Mouse (Mus musculus): ENCODE measurements around the gene Lman2l. TPM values are rescaled to one million over a fixed set of nuclear protein-coding genes. Genes with fewer than 3 reads are reported as not detected.

Gene Lman2l
- polyA plus RNA-seq, 1 experiment from 2014 or later: 15.9 TPM

GRCm38 (mm10) chr1:36473211-36473780, 28.2 kb upstream of the Lman2l start:
- peak overlapping the region; percentile 3; the same call in 1 of the 2 replicates for H3K4me3 ChIP-seq (ENCODE audit: low read depth, low read length)
- no peak for TF ChIP-seq CTCF (IDR thresholded peaks at IDR 0.05)
- no peak for TF ChIP-seq EP300 (IDR thresholded peaks at IDR 0.05)

DNA sequence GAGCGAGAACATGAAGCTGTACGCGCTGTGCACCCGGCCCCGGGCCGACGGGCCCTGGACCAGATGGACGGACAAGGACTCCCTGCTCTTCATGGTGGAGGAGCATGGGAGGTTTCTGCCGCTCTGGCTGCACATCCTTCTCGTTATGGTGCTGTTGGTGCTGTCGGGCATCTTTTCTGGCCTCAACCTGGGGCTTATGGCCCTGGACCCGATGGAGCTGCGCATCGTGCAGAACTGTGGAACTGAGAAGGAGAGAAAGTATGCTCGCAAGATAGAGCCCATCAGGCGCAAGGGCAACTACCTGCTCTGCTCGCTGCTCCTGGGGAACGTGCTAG, 27.0 kb upstream of the Lman2l start:
- Histone ChIP-seq H3K9me3 (ENCODE audit: low read length) (no peaks in the 10 kb centered on the region), H3K4me2 (replicated peaks; ENCODE audit: low read depth, low read length) (peak overlapping the region; percentile 78), H3K4me1 (ENCODE audit: insufficient read depth, low read depth, low read length) (peaks cover 27% of the 10 kb centered on the region), H3K36me3 (ENCODE audit: insufficient read depth, low read length) (no peaks in the 10 kb centered on the region), H3K27me3 (replicated peaks; ENCODE audit: insufficient read depth, low read length) (no peaks in the 10 kb centered on the region), H3K9ac (replicated peaks; ENCODE audit: low read depth) (peak overlapping the region; percentile 50; the same call in 1 of the 2 replicates), H3K27ac (ENCODE audit: low read length) (peak overlapping the region; percentile 78; the same call in 1 of the 2 replicates), H3K4me3 (ENCODE audit: low read depth, low read length) (peak overlapping the region; percentile 44)
- TF ChIP-seq CTCF (IDR thresholded peaks at IDR 0.05) (no peak), EP300 (IDR thresholded peaks at IDR 0.05) (no peak)
- no peak for ATAC-seq
- no peak for DNase-seq (ENCODE audit: low spot score)
- WGBS: 12% methylated on average over 18 of the region's 18 CpGs

More at GRCm38 (mm10) chr1:36473211-36473780, 28.2 kb upstream of the Lman2l start:
- H3K9me3 ChIP-seq (ENCODE audit: low read length): no peaks in the 10 kb centered on the region
- peak overlapping the region; percentile 43 for H3K4me2 ChIP-seq (replicated peaks; ENCODE audit: low read depth, low read length)
- no peaks in the 10 kb centered on the region for H3K36me3 ChIP-seq (ENCODE audit: insufficient read depth, low read length)
- no peaks in the 10 kb centered on the region for H3K27me3 ChIP-seq (replicated peaks; ENCODE audit: insufficient read depth, low read length)
- H3K27ac ChIP-seq (ENCODE audit: low read length): no peak overlapping the region
- ATAC-seq: no peak
- H3K9ac ChIP-seq (replicated peaks; ENCODE audit: low read depth): no peak overlapping the region
- 48% methylated on average over 10 of the region's 10 CpGs for WGBS
- peaks cover 32% of the 10 kb centered on the region for H3K4me1 ChIP-seq (ENCODE audit: insufficient read depth, low read depth, low read length)
- no peak for DNase-seq (ENCODE audit: low spot score)

DNA sequence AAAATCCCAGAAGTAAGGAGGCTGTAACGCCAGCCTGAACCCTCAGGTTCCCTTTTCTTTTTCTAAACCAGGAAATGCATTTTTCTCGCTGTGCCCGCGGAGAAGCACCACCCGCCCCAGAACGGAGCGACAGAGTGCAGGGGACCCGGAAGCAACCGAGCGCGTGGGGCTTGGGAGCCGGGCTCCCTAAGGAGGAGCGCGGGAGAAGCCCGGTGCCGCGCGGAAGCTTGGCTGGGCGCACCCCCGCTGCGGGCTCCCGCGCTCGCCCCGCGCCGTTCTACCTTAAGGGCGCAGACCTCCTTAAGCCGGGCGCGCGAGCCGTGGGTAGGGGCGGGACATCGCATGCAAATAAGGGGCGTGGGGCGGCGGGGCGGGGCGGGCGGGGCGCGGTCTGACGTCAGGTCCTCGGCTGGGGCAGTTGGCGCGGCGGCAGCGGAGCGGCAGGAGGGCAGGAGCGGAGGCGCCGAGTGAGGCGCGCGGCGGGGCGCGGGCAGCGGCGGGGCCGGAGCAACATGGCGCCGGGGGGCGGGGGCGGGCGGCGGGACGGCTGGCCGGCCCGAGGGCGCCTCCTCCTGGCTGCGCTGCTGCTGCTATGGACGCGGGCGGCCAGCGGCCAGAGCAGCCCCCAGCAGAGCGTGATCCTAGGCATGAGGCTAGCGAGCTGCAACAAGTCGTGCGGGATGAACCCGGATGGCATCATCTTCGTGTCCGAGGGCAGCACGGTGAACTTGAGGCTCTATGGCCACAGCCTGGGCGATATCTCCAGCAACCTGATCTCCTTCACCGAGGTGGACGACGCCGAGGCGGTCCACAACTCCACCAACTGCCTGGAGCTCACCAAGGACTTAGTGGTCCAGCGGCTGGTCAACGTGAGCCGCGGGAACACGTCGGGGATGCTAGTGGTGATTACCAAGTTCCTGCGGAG, 26.4 kb upstream of the Lman2l start, which contains the start of gene Cnnm4:
Gene Cnnm4 (plus strand): TSS at position 440 of the 925 bp plus-strand sequence.
- peak within 1 kb of the TSS; percentile 44 for H3K4me3 ChIP-seq (ENCODE audit: low read depth, low read length)
- H3K9me3 ChIP-seq (ENCODE audit: low read length): no peaks in the 10 kb centered on the region
- WGBS: 2% methylated on average over 47 of the region's 98 CpGs
- peaks cover 27% of the 10 kb centered on the region for H3K4me1 ChIP-seq (ENCODE audit: insufficient read depth, low read depth, low read length)
- peak within 1 kb of the TSS; percentile 78 for H3K27ac ChIP-seq (ENCODE audit: low read length)
- ATAC-seq (peak; percentile 94), DNase-seq (ENCODE audit: low spot score) (peak; percentile 95)
- H3K9ac ChIP-seq (replicated peaks; ENCODE audit: low read depth): peak within 1 kb of the TSS; percentile 50
- H3K4me2 ChIP-seq (replicated peaks; ENCODE audit: low read depth, low read length): peak within 1 kb of the TSS; percentile 78
- H3K36me3 ChIP-seq (ENCODE audit: insufficient read depth, low read length): no peaks in the 10 kb centered on the region
- TF ChIP-seq CTCF (IDR thresholded peaks at IDR 0.05) (peak; percentile 64), EP300 (IDR thresholded peaks at IDR 0.05) (no peak)
- no peaks in the 10 kb centered on the region for H3K27me3 ChIP-seq (replicated peaks; ENCODE audit: insufficient read depth, low read length)

DNA sequence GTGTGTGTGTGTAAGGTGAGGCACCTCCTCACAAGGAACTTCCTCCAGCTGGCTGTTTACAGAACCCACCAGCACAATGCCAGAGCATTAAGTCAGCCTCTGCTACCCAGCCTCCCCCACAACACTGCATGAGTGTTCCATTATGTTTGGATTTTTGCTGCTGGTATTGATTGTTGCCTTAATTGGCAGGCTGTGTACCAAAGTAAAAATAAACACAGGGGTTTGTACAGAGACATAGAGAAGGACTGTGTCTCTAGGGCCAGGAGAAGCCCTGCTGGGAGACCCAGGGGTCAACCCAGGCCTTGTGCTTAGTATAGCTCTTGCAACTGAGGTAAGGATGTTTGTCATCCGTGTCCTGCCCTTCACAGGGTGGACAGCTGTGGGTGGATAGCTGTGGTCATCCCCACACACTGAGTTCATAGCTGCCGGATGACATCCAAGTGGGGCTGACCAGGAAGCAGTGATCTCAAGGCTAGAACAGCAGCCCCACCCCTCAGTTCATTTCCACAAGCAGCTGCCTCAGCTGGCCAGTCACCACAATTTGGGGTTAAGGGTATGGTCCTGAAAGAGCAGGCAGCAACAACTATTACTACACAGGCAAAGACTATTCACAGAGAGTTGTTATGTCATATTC, 24.9 kb upstream of the Lman2l start:
- TF ChIP-seq CTCF (IDR thresholded peaks at IDR 0.05): no peak
- TF ChIP-seq EP300 (IDR thresholded peaks at IDR 0.05): no peak
- Histone ChIP-seq H3K4me3 (ENCODE audit: low read depth, low read length) (no peak overlapping the region), H3K4me1 (ENCODE audit: insufficient read depth, low read depth, low read length) (peaks cover 23% of the 10 kb centered on the region), H3K36me3 (ENCODE audit: insufficient read depth, low read length) (no peaks in the 10 kb centered on the region), H3K9me3 (ENCODE audit: low read length) (no peaks in the 10 kb centered on the region), H3K27me3 (replicated peaks; ENCODE audit: insufficient read depth, low read length) (no peaks in the 10 kb centered on the region), H3K9ac (replicated peaks; ENCODE audit: low read depth) (no peak overlapping the region), H3K4me2 (replicated peaks; ENCODE audit: low read depth, low read length) (no peak overlapping the region), H3K27ac (ENCODE audit: low read length) (no peak overlapping the region)
- ATAC-seq (no peak), DNase-seq (ENCODE audit: low spot score) (peak; percentile 55)
- 38% methylated on average over 2 of the region's 2 CpGs for WGBS

GRCm38 (mm10) chr1:36467446-36467845, 22.4 kb upstream of the Lman2l start:
- no peaks in the 10 kb centered on the region for H3K9me3 ChIP-seq (ENCODE audit: low read length)
- no peak for ATAC-seq
- no peaks in the 10 kb centered on the region for H3K36me3 ChIP-seq (ENCODE audit: insufficient read depth, low read length)
- TF ChIP-seq EP300 (IDR thresholded peaks at IDR 0.05) (no peak), CTCF (IDR thresholded peaks at IDR 0.05) (no peak)
- H3K4me2 ChIP-seq (replicated peaks; ENCODE audit: low read depth, low read length): no peak overlapping the region
- no peak for DNase-seq (ENCODE audit: low spot score)
- WGBS: 69% methylated on average over 5 of the region's 5 CpGs
- H3K9ac ChIP-seq (replicated peaks; ENCODE audit: low read depth): no peak overlapping the region
- no peak overlapping the region for H3K4me3 ChIP-seq (ENCODE audit: low read depth, low read length)
- H3K4me1 ChIP-seq (ENCODE audit: insufficient read depth, low read depth, low read length): peaks cover 3% of the 10 kb centered on the region; the same call in 1 of the 2 replicates
- no peak overlapping the region for H3K27ac ChIP-seq (ENCODE audit: low read length)
- no peaks in the 10 kb centered on the region for H3K27me3 ChIP-seq (replicated peaks; ENCODE audit: insufficient read depth, low read length)

GRCm38 (mm10) chr1:36465641-36466160, 20.6 kb upstream of the Lman2l start:
- no peak for TF ChIP-seq CTCF (IDR thresholded peaks at IDR 0.05)
- TF ChIP-seq EP300 (IDR thresholded peaks at IDR 0.05): no peak
- DNase-seq (ENCODE audit: low spot score) (no peak), ATAC-seq (no peak)
- no peak overlapping the region for H3K27ac ChIP-seq (ENCODE audit: low read length)
- H3K4me2 ChIP-seq (replicated peaks; ENCODE audit: low read depth, low read length): no peak overlapping the region
- H3K9ac ChIP-seq (replicated peaks; ENCODE audit: low read depth): no peak overlapping the region
- 17% methylated on average over 4 of the region's 4 CpGs for WGBS
- H3K27me3 ChIP-seq (replicated peaks; ENCODE audit: insufficient read depth, low read length): no peaks in the 10 kb centered on the region
- H3K4me1 ChIP-seq (ENCODE audit: insufficient read depth, low read depth, low read length): no peaks in the 10 kb centered on the region
- no peak overlapping the region for H3K4me3 ChIP-seq (ENCODE audit: low read depth, low read length)
- H3K9me3 ChIP-seq (ENCODE audit: low read length): no peaks in the 10 kb centered on the region
- no peaks in the 10 kb centered on the region for H3K36me3 ChIP-seq (ENCODE audit: insufficient read depth, low read length)
